Mouse (Mus musculus) Patski (cell line): ENCODE measurements at regions not wholly inside any gene's neighbourhood (a gene's known extent, or its start where the extent isn't known, plus 50 kb on each side); places are given as distances from the start of the nearest gene placed in this dataset.

ENCODE experiments used
- ATAC-seq: fragments of 100-300 bp; one replicate; pipeline ENCODE4 v1.8.0; 2021
- CTCF ChIA-PET: fragments of 350-600 bp; sonication (Branson Sonifier 250); formaldehyde crosslinking; loops from one replicate; lab custom pipeline; 2022; ENCODE audit warnings: inconsistent platforms; lab: Charles Lee
- POLR2A ChIA-PET: fragments of 350-600 bp; sonication (Branson Sonifier 250); formaldehyde crosslinking; loops from one replicate; lab custom pipeline; 2022; ENCODE audit warnings: antibody characterized with exemption, inconsistent platforms; lab: Charles Lee
- DNase-seq: peaks from one replicate; pipeline ENCODE4 v3.0.0-alpha.2; 2011; ENCODE audit warnings: low read depth, low spot score
- H3K27me3 ChIP-seq: fragments of 371-371 bp; one replicate; pipeline ENCODE4 v1.5.1; 2021
- CTCF ChIP-seq: fragments of 100-300 bp; IDR thresholded peaks from one replicate; pipeline ENCODE4 v1.5.1; 2021
- in situ Hi-C: fragments of 300-500 bp; cut with MboI; formaldehyde crosslinking; loops from 3 replicates; pipeline ENCODE4 v1.11.1; 2018; ENCODE audit warnings: low pct_unique_long_range_greater_than_20kb, mixed read lengths

DNA sequence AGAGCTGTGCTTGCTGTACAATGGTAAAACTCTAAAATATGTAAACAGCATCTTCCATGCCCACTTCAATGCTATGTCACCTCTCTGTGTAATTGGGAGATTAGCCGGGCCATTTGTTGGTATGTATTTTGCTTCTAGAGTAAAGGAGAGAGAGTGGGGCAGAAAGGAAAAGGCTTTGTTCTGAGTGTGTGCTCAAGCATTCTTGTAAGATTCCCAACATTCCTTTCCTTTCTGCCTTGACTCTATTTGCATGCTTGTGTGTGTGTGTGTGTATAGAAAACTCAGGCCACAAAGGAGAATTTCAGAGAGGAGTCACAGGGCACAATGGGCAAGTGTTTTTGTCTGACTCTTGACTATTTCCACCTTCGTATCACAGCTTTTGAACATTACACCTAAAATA, 281.2 kb upstream of the Kirrel3 start:
- POLR2A ChIA-PET = interaction anchor here (0.6 kb wide), 1 partner anchor 216 kb away, joined by 4 read pairs; no protein-coding TSS in a partner anchor
- in situ Hi-C loops = no loop called here
- no peak for TF ChIP-seq CTCF
- H3K27me3 ChIP-seq = no peaks in the 10 kb centered on the region
- CTCF ChIA-PET = interaction anchor here (1.1 to 1.4 kb wide), 2 partner anchors 13 to 1143 kb away, joined by 3 read pairs; no protein-coding TSS in a partner anchor
- peak; percentile 19 for DNase-seq
- ATAC-seq = peak; percentile 65

DNA sequence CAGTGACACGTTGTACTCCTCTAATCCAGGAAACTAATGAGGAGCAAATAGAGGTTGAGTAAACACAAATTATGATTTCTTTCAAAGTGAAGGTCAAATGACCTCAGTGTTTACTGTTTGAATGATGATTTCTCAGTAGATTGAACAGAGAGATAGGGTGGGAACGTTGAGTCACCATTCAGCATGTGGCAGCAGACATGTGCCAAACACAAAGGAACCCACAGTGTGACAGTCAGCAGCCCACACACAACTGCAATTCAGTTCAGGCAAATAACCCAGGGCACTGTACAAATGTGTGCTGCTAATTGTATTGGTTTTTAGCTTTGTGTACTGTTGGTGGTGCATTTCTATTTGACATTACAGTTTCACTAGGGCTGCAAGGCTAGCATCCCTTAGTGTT, 254.1 kb upstream of the Kirrel3 start:
- in situ Hi-C loops = no loop called here
- ATAC-seq = no peak
- POLR2A ChIA-PET = no interaction called here
- DNase-seq = no peak
- TF ChIP-seq CTCF = no peak
- no peaks in the 10 kb centered on the region for H3K27me3 ChIP-seq
- CTCF ChIA-PET = interaction anchor here (1.0 kb wide), 1 partner anchor 21 kb away, joined by 3 read pairs; no protein-coding TSS in a partner anchor

DNA sequence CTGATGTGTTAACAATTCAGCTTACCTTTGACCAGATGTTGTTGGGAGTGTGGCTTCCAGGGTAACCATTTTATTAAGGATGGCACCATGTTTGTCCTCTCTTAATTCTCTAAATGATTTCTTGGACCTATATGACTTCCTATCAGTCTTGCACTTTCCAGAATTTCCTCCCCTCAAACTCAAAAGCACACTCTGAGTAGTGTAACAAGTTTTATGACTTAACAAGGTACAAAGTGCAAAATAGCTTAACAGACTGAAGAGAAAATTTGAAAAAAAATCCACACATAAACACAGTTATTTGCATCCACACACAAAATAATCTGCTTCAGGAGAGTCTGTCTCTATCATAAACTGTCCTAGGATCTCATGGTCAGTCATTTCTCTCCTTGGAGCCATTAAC, 251.0 kb upstream of the Kirrel3 start:
- no peak for DNase-seq
- no peak for ATAC-seq
- H3K27me3 ChIP-seq = no peaks in the 10 kb centered on the region
- TF ChIP-seq CTCF = no peak
- in situ Hi-C loops = no loop called here
- CTCF ChIA-PET = no interaction called here
- POLR2A ChIA-PET = no interaction called here

DNA sequence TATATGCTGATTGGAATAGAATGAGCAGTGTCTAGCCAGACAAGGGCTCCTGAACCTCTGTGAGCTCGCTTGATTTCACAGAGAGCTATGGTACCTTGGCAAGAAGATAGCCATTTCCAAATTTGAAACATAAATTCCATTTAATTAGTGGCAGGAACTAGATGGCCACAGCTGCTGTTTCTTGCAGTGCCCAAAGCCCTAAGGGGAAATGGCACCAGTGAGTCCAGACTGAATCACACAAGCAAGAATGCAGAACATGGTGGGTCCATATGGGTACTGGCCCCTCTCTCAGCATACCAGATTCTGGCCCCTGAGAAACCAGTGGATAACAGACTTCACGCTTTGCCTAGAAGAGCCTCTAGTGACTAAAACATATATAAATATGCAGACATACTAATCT, 246.2 kb upstream of the Kirrel3 start:
- TF ChIP-seq CTCF = no peak
- no peak for ATAC-seq
- POLR2A ChIA-PET = no interaction called here
- in situ Hi-C loops = no loop called here
- peak; percentile 7 for DNase-seq
- H3K27me3 ChIP-seq = no peaks in the 10 kb centered on the region
- CTCF ChIA-PET = no interaction called here

DNA sequence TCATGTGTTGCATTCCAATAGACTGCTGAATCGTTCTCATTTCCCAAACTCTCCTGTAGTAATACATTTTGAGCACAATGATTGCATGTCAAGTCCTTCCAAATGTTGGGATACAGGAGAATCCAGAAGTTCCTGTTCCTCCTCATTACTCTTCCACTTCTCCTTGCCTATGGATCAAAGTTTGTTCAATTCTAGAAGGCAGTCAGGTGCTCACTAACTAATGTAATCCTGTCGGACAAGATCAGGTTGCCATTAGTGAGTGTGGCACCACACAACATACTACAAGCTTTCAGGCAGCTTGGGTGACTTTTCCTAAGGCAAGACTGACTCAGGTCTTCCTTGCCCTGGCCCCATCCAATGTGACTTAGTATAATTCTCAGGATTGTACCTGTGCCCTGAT, 242.0 kb upstream of the Kirrel3 start:
- in situ Hi-C loops = no loop called here
- H3K27me3 ChIP-seq = no peaks in the 10 kb centered on the region
- POLR2A ChIA-PET = no interaction called here
- CTCF ChIA-PET = interaction anchor here (1.9 kb wide), 1 partner anchor 11 kb away, joined by 5 read pairs; no protein-coding TSS in a partner anchor
- no peak for TF ChIP-seq CTCF
- no peak for ATAC-seq
- no peak for DNase-seq

DNA sequence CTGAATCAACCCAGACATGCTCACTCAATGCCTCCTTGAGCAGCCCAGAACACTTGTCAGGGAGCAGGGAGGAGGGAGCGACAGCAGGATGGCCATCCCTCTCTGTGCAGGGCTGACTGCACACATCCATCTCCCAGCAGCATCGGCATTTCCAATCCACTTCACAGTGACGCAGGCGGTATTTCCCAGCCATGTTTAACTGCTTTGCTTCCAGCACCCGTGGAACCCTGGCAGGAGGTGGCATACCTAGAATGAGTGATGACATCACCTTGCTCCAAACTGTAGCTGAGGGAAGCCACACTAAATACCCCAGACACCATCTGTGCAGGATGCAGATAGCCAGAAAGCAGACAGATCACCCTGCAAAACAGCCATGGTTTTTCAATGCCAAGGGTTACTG, 241.1 kb upstream of the Kirrel3 start:
- in situ Hi-C loops = no loop called here
- ChIA-PET CTCF (no interaction called here), POLR2A (no interaction called here)
- DNase-seq (no peak), ATAC-seq (no peak)
- TF ChIP-seq CTCF = no peak
- no peaks in the 10 kb centered on the region for H3K27me3 ChIP-seq

DNA sequence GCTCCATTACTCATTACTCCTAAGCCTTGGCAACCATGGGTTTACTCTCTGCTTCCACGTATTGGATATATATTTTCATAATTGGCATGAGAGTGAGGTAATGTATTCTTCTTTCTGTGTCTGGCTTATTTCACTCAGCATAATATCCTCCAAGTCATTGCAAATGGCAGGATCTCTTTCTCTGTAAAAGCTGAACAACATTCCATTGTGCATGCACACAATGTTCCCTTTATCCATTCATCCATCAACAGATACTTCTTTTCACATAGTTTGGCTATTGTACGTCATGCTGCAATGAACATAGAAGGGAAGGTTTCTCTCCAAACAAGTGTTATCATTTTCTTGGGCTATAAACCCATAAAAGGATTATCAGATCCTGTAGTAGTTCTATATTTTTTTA, 232.9 kb upstream of the Kirrel3 start:
- DNase-seq = no peak
- CTCF ChIA-PET = interaction anchor here (0.8 to 1.1 kb wide), 3 partner anchors 11 to 139 kb away, joined by 3 read pairs; no protein-coding TSS in a partner anchor
- POLR2A ChIA-PET = interaction anchor here (0.5 kb wide), 1 partner anchor 64 kb away, joined by 4 read pairs; no protein-coding TSS in a partner anchor
- no peak for ATAC-seq
- in situ Hi-C loops = no loop called here
- TF ChIP-seq CTCF = no peak
- no peaks in the 10 kb centered on the region for H3K27me3 ChIP-seq

DNA sequence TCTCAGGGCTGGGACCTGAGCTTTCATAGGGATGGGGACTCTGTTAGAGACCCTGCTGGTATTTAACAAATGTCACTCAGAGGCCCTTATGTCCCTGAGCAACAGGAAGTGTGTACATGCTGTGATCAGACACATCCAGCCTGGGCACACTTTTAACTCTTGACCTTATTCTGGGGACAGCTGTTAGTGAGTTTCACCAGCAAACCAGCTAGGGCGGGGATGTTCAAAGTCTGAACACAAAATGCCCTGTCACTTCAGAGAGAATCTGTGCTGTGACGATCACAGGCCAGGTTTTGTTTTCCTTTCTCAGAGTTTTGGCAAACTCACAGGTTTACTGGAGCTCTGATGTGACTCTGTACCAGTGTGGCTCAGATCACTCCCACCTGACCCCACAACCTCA, 227.2 kb upstream of the Kirrel3 start:
- CTCF ChIA-PET = interaction anchor here (1.4 kb wide), 1 partner anchor 12 kb away, joined by 3 read pairs; no protein-coding TSS in a partner anchor
- no peak for ATAC-seq

DNA sequence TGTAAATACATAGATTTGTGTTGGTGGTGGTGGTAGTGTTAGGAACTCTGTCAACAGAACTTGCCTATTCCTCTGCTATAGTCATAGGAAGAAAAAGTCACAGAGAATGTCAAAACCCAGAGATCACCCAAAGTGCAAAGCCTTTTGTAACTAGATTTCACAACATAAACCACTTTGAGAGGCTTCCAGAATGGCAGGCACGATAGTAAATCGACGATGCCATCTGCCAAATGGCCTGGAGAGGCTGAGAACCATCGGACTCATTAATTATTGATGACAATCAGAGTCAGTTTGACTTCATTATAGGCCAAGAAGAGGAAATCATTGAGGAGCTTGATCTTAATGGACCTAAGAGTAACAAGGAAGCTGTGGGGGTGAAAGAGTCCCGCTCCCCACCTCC, 207.6 kb upstream of the Kirrel3 start:
- DNase-seq (no peak), ATAC-seq (no peak)
- TF ChIP-seq CTCF = no peak
- in situ Hi-C loops = no loop called here
- no peaks in the 10 kb centered on the region for H3K27me3 ChIP-seq
- ChIA-PET CTCF (interaction anchor here (1.3 to 2.5 kb wide), 3 partner anchors 13 to 37 kb away, joined by 3 to 11 read pairs (median 4); no protein-coding TSS in a partner anchor), POLR2A (no interaction called here)

More for the DNA sequence above, 227.2 kb upstream of the Kirrel3 start:
- no peak for DNase-seq
- TF ChIP-seq CTCF = no peak
- POLR2A ChIA-PET = no interaction called here
- in situ Hi-C loops = no loop called here
- no peaks in the 10 kb centered on the region for H3K27me3 ChIP-seq

DNA sequence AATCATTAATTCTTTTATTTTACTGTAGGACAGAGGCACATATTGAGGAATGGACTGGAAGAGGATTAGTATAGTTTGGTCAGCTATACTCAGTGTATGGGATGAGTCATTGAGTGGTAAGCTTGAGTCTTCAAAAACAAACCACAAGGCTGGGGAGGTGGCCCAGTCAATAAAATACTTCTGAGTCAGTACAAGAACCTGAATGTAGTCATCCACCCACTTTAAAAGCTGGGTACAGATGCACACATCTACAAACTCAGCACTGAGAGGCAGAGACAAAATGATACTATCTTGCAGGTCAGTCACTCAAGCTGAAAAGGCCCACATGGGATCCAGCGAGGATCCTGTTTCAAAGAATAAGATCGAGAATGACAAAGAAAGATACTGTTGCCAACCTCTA, 206.3 kb upstream of the Kirrel3 start:
- no peak for TF ChIP-seq CTCF
- ChIA-PET POLR2A (no interaction called here), CTCF (interaction anchor here (1.1 kb wide), 1 partner anchor 13 kb away, joined by 3 read pairs; no protein-coding TSS in a partner anchor)
- DNase-seq = peak; percentile 49
- peak; percentile 78 for ATAC-seq
- no peaks in the 10 kb centered on the region for H3K27me3 ChIP-seq
- in situ Hi-C loops = no loop called here

DNA sequence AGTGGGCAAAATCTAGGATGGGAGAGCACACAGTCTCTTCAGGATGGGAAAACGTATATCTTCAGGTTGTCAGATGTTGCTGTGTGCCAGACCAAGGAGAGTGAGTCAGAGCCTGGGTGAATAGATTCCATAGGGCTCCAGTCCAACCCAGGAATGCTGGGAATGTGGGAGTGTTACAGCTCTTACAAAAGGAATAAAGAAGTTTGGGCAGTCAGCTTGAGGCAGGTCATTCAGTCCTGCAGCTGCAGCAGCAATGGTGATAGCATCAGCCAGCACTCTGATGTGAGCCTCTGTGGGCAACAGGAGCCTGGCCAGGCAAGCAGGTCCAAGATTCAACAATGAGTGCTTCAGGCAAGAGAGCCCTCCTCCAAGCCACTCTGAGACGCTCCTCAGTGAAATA, 205.8 kb upstream of the Kirrel3 start:
- DNase-seq (peak; percentile 50), ATAC-seq (peak; percentile 97)
- no peak for TF ChIP-seq CTCF
- in situ Hi-C loops = no loop called here
- ChIA-PET POLR2A (no interaction called here), CTCF (interaction anchor here (1.1 kb wide), 1 partner anchor 14 kb away, joined by 3 read pairs; no protein-coding TSS in a partner anchor)
- H3K27me3 ChIP-seq = no peaks in the 10 kb centered on the region
